Mouse (Mus musculus) embryonic facial prominence, embryonic 14.5 days (tissue): ENCODE results near the gene Adamts5. TPM values are rescaled to one million over a fixed set of nuclear protein-coding genes. Genes with fewer than 3 reads are reported as not detected.

Experiments
- ATAC-seq: fragments of 200-750 bp; cut with Nextera tagmentation; 2 replicates; pipeline ENCODE4 v1.8.0; 2017; ENCODE audit warnings: low read depth, moderate number of reproducible peaks, moderate TSS enrichment
- DNase-seq: peaks from one replicate; pipeline ENCODE4 v3.0.0-alpha.2; 2015; ENCODE audit warnings: low spot score
- H3K27ac ChIP-seq: fragments of 300-500 bp; sonication (generic); replicated peaks from 2 replicates; pipeline ENCODE4 v1.5.1; 2014; ENCODE audit warnings: low read depth, mild to moderate bottlenecking, low read length, moderate library complexity
- H3K27me3 ChIP-seq: fragments of 300-500 bp; sonication (generic); replicated peaks from 2 replicates; pipeline ENCODE4 v1.6.1; 2014; ENCODE audit warnings: low read length; ENCODE audit not compliant: control insufficient read depth, insufficient read depth
- H3K36me3 ChIP-seq: fragments of 300-500 bp; sonication (generic); 2 replicates; pipeline ENCODE4 v1.6.1; 2014; ENCODE audit warnings: low read length, mixed read lengths; ENCODE audit not compliant: control insufficient read depth, insufficient read depth
- H3K4me1 ChIP-seq: fragments of 300-500 bp; sonication (generic); 2 replicates; pipeline ENCODE4 v1.6.1; 2014; ENCODE audit warnings: antibody characterized with exemption, low read length; ENCODE audit not compliant: control insufficient read depth, insufficient read depth
- H3K4me2 ChIP-seq: fragments of 300-500 bp; sonication (generic); 2 replicates; pipeline ENCODE4 v1.6.1; 2014; ENCODE audit warnings: low read depth, mild to moderate bottlenecking, low read length, moderate library complexity, mixed read lengths
- H3K4me3 ChIP-seq: fragments of 300-500 bp; sonication (generic); 2 replicates; pipeline ENCODE4 v1.5.1; 2014; ENCODE audit warnings: low read depth, mild to moderate bottlenecking, low read length
- H3K9ac ChIP-seq: fragments of 300-500 bp; sonication (generic); 2 replicates; pipeline ENCODE4 v1.6.1; 2014; ENCODE audit warnings: low read depth, mild to moderate bottlenecking, low read length, moderate library complexity, mixed read lengths
- H3K9me3 ChIP-seq: fragments of 300-500 bp; sonication (generic); 2 replicates; pipeline ENCODE4 v1.6.1; 2016; ENCODE audit warnings: low read length; ENCODE audit not compliant: control insufficient read depth
- whole genome bisulfite sequencing: fragments of 180-500 bp; shearing (Covaris S2); extraction: QIAGEN DNeasy Blood & Tissue Kit; methylation state at CpG from one replicate; pipeline ENCODE4 v1.1.7; 2014; 5-methylcytosine and 5-hydroxymethylcytosine counted together
- polyA plus RNA-seq: library from polyadenylated mRNA; unstranded; fragments of >200 nt; fragmentation: Nextera tagmentation; extraction: Ambion mirVana; gene quantifications from 2 replicates; pipeline ENCODE4 v1.2.1, GENCODE M21; 2014

The Adamts5 gene
- polyA plus RNA-seq, 1 experiment from 2014 or later: 9.0 TPM

- Histone ChIP-seq H3K27ac (no peak overlapping the region), H3K9me3 (no peaks in the 10 kb centered on the region), H3K4me1 (no peaks in the 10 kb centered on the region), H3K27me3 (no peaks in the 10 kb centered on the region), H3K4me2 (no peak overlapping the region), H3K36me3 (no peaks in the 10 kb centered on the region; the same call in 1 of the 2 replicates), H3K4me3 (no peak overlapping the region), H3K9ac (no peak overlapping the region)
- DNase-seq (no peak), ATAC-seq (no peak)
Observed at GRCm38 (mm10) chr16:85871248-85871647, 30.4 kb downstream of the Adamts5 start.

GRCm38 (mm10) chr16:85864691-85865389 is 36.8 kb downstream of the Adamts5 start:
- Histone ChIP-seq H3K9me3 (no peaks in the 10 kb centered on the region), H3K27ac (no peak overlapping the region), H3K4me2 (no peak overlapping the region), H3K4me3 (no peak overlapping the region), H3K4me1 (no peaks in the 10 kb centered on the region), H3K9ac (no peak overlapping the region), H3K27me3 (no peaks in the 10 kb centered on the region), H3K36me3 (peaks cover 6% of the 10 kb centered on the region; the same call in 1 of the 2 replicates)
- DNase-seq (no peak), ATAC-seq (no peak)
- WGBS: 93% methylated on average over 4 of the region's 4 CpGs

GRCm38 (mm10) chr16:85854505-85854904 is 47.1 kb downstream of the Adamts5 start:
- Histone ChIP-seq H3K4me3 (no peak overlapping the region), H3K9ac (no peak overlapping the region), H3K27ac (no peak overlapping the region), H3K4me2 (no peak overlapping the region), H3K9me3 (no peaks in the 10 kb centered on the region), H3K36me3 (no peaks in the 10 kb centered on the region), H3K27me3 (no peaks in the 10 kb centered on the region), H3K4me1 (no peaks in the 10 kb centered on the region)
- ATAC-seq (no peak), DNase-seq (no peak)
- WGBS: 77% methylated on average over 5 of the region's 5 CpGs

- ATAC-seq: no peak
- Histone ChIP-seq H3K36me3 (no peaks in the 10 kb centered on the region), H3K9ac (no peak overlapping the region), H3K27ac (no peak overlapping the region), H3K9me3 (no peaks in the 10 kb centered on the region), H3K27me3 (no peaks in the 10 kb centered on the region), H3K4me2 (no peak overlapping the region), H3K4me3 (no peak overlapping the region), H3K4me1 (no peaks in the 10 kb centered on the region)
- WGBS: 71% methylated on average over 3 of the region's 3 CpGs
- DNase-seq: no peak
Observed at GRCm38 (mm10) chr16:85827066-85827465, 74.6 kb downstream of the Adamts5 start.

DNA sequence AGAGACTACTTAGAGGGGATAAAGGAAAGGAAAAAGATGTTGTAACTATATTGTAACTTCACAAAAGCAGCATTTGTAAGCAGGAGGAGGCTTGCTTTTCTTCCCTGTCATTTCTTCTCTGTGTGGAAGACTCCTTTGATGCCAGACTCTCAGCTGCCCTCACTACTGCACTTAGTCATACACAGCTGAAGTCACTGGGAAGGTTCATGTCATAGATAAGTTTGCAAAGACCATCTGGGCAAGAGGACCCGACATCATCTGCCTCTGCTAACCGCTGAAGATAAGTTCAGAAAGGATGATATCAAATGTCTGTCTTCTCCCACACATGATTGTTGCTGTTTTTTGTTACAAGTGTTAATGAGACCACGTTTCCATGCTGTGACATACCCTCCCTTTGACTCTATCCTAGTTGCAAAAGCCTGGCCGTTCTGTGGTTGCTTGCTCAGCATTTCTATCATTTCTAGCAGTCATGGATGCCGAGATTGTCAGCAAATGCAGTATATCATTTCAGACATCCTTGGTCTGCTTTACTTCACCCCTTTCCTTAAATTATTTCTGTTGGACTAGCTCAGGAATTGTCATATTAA is 79.2 kb downstream of the Adamts5 start:
- Histone ChIP-seq H3K4me1 (no peaks in the 10 kb centered on the region), H3K9me3 (no peaks in the 10 kb centered on the region), H3K27me3 (no peaks in the 10 kb centered on the region), H3K36me3 (no peaks in the 10 kb centered on the region), H3K27ac (no peak overlapping the region), H3K4me3 (no peak overlapping the region), H3K4me2 (no peak overlapping the region), H3K9ac (no peak overlapping the region)
- DNase-seq: no peak
- 71% methylated on average over 5 of the region's 5 CpGs for WGBS
- ATAC-seq: no peak

DNA sequence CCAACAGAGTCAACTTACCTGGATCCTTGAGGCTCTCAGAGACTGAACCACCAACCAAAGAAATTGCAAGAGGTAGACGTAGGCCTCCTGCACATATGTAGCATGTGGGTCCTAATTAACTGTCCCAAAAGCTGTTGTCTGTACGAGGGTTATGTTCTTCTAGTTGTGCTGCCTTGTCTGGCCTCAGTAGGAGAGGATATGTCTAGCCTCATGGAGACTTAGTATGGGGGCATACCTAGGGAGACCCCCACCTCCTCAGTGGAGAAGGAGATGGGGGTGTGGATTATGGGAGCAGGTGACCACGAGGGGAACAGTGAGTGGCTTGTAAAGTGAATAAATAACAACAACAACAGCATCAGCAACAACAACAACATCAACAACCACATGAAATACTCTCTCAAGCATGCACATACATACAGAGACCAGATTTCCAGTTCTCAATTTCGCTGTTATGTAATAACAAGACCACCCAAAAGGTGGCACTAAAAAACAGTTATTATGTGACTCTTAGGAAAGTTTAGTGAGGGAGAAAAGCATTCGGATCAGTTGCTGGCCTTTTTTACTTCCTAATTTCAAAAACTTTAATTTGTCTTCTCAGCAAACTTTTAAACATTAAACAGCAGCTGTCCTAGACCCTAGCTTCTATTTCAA is 81.7 kb downstream of the Adamts5 start:
- 47% methylated on average over 5 of the region's 5 CpGs for WGBS

DNA sequence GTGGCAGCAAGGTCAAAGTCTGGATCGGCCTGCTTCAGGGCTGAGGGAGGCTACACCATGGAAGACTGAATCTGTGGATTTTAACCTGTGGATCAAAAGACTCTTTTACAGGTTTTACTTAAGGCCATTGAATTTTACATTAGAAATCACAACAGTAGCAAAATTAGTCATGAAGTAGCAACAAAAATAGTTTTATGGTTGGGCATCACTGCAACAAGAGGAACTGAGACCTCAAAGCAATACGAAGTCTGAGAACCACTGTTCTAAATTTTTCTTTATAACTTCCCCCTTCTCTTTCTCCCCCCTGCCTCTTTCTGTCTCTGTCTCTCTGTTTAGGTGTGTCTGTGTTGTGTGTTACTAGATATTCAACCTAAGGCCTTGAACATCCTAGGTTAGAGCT is 87.5 kb downstream of the Adamts5 start:
- H3K27ac ChIP-seq: no peak overlapping the region
- 83% methylated on average over 2 of the region's 2 CpGs for WGBS

More for the DNA sequence above, 81.7 kb downstream of the Adamts5 start:
- H3K4me3 ChIP-seq: no peak overlapping the region
- H3K4me1 ChIP-seq: no peaks in the 10 kb centered on the region
- H3K4me2 ChIP-seq: no peak overlapping the region
- no peaks in the 10 kb centered on the region for H3K27me3 ChIP-seq
- DNase-seq (peak; percentile 75), ATAC-seq (0 out of 2 replicates have a peak, but pooled peaks have one; percentile 47)
- no peaks in the 10 kb centered on the region for H3K9me3 ChIP-seq
- no peaks in the 10 kb centered on the region for H3K36me3 ChIP-seq
- no peak overlapping the region for H3K9ac ChIP-seq
- H3K27ac ChIP-seq: no peak overlapping the region

DNA sequence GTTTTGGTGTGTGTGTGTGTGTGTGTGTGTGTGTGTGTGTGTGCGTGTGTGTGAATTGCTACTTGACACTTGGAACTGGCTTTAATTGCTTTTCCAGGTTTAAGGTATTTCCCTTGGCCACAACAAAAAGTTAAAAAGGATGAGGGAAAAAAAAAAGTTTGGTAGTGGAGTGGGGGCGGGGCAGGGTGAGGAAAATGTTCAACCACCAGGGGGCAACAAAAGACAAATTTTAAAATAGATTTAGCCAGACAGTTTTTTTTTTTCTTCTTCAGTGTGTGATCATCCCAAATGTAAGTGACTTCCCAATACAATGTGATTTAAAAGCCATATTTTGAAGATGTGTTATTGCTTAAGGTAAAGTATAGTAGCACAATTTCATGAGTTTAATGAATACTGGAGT is 94.0 kb downstream of the Adamts5 start:
- Histone ChIP-seq H3K4me3 (no peak overlapping the region), H3K4me1 (no peaks in the 10 kb centered on the region; the same call in 1 of the 2 replicates), H3K9me3 (no peaks in the 10 kb centered on the region), H3K27me3 (no peaks in the 10 kb centered on the region), H3K4me2 (peak overlapping the region; percentile 35; the same call in 1 of the 2 replicates), H3K27ac (peak overlapping the region; percentile 33; the same call in 1 of the 2 replicates), H3K9ac (no peak overlapping the region), H3K36me3 (no peaks in the 10 kb centered on the region)
- DNase-seq (peak; percentile 69), ATAC-seq (no peak)
- 7% methylated on average over 2 of the region's 2 CpGs for WGBS

More for the DNA sequence above, 87.5 kb downstream of the Adamts5 start:
- Histone ChIP-seq H3K9ac (no peak overlapping the region), H3K4me2 (no peak overlapping the region), H3K4me1 (no peaks in the 10 kb centered on the region; the same call in 1 of the 2 replicates), H3K36me3 (no peaks in the 10 kb centered on the region), H3K27me3 (no peaks in the 10 kb centered on the region), H3K4me3 (no peak overlapping the region), H3K9me3 (no peaks in the 10 kb centered on the region)
- ATAC-seq: no peak
- no peak for DNase-seq
